Mouse (Mus musculus) leukemia stem cell, adult 10-12 weeks (primary cell): ENCODE measurements around the gene Krtap1-3. TPM values are rescaled to one million over a fixed set of nuclear protein-coding genes. Genes with fewer than 3 reads are reported as not detected.

ENCODE experiments used
- polyA plus RNA-seq: library from polyadenylated mRNA; stranded (reverse); fragments of >175 nt; gene quantifications from 2 replicates; pipeline ENCODE4 v1.2.3, GENCODE M21; 2012; ENCODE audit warnings: low replicate concordance

Krtap1-3 gene
- polyA plus RNA-seq: not detected in 2 replicates

DNA sequence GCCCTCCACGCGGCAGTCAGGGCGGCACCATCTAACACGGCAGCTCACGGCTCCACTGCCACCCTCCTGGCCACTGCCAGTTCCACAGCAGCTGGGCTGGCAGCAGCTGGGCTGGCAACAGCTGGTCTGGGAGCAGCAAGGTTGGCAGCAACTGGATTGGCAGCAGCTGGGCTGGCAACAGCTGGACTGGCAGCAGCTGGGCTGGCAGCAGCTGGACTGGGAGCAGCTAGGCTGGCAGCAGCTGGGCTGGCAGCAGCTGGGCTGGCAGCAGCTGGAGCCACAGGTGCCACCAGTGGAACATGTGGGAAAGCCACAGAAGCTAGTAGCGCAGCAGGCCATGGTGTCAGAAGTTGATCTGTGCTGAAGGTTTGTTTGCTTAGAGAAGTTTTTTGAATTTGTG lies at the start of gene Krtap1-3:
Krtap1-3 (minus strand) TSS at position 359 of the 400 bp plus-strand sequence.

GRCm38 (mm10) chr11:99634653-99635134 lies 43.6 kb upstream of the Krtap1-3 start, which contains the start of gene Krtap4-2:
Gene Krtap4-2 (minus strand): TSS chr11:99635084.

GRCm38 (mm10) chr11:99628138-99628537 lies 37.0 kb upstream of the Krtap1-3 start, which contains the start of gene Krtap4-1:
Gene Krtap4-1 (minus strand): TSS chr11:99628238.

DNA sequence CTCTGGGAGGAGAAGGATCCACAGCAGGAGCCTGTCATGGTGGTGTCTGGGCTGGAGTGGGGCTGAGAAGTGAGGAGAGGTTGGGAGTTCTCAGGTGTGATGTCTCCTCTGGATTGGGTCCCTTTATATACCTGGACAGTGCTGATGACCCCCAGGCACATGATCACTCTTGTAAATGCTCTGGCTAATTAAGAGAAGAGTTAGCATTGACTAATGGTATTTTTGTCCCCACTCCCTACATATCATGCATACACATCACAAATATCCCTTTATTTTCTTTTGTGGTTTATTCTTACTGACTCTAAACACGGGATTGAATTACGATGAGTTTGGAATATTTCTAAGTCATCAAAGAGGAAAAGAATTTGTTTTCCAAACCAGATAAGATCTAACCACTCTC lies 29.2 kb upstream of the Krtap1-3 start, which contains the start of gene Gm11562:
Gm11562 (minus strand) TSS at position 101 of the 400 bp plus-strand sequence.

GRCm38 (mm10) chr11:99614796-99615363 lies 23.7 kb upstream of the Krtap1-3 start, which contains the start of gene Krtap2-4:
Gene Krtap2-4 (minus strand): TSS chr11:99614846.

GRCm38 (mm10) chr11:99610089-99610488 lies 18.9 kb upstream of the Krtap1-3 start, which contains the start of gene Gm11937:
Gene Gm11937 (minus strand): TSS chr11:99610189.

DNA sequence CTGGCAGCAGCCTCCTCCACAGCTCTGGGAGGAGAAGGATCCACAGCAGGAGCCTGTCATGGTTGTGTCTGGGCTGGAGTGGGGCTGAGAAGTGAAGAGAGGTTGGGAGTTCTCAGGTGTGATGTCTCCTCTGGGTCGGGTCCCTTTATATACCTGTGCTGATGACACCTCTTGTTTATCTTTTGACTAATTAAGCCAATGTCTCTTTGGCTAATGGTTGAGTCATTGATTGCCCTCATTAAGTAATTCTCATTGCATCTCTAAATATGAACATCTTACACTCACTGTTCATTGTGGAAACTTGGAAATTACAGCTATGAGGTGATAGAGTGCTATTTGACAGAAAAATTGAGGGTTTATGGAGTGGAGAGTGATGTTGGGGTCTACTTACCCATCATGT lies 12.1 kb upstream of the Krtap1-3 start, which contains the start of gene Gm11938:
Gm11938 (minus strand) TSS at position 101 of the 400 bp plus-strand sequence.

GRCm38 (mm10) chr11:99597742-99598141 lies 6.6 kb upstream of the Krtap1-3 start, which contains the start of gene Krtap9-3:
Gene Krtap9-3 (minus strand): TSS chr11:99598105.

GRCm38 (mm10) chr11:99583245-99583704 lies 7.9 kb downstream of the Krtap1-3 start, which contains the start of gene Krtap1-4:
Gene Krtap1-4 (minus strand): TSS chr11:99583654.

GRCm38 (mm10) chr11:99580636-99581035 lies 10.5 kb downstream of the Krtap1-3 start, which contains the start of gene Krtap1-5:
Gene Krtap1-5 (minus strand): TSS chr11:99581016.

GRCm38 (mm10) chr11:99566530-99566929 lies 24.6 kb downstream of the Krtap1-3 start, which contains the start of gene Krtap3-1:
Gene Krtap3-1 (minus strand): TSS chr11:99566630.

GRCm38 (mm10) chr11:99559366-99559765 lies 31.8 kb downstream of the Krtap1-3 start, which contains the start of gene Gm11939:
Gene Gm11939 (minus strand): TSS chr11:99559466.

DNA sequence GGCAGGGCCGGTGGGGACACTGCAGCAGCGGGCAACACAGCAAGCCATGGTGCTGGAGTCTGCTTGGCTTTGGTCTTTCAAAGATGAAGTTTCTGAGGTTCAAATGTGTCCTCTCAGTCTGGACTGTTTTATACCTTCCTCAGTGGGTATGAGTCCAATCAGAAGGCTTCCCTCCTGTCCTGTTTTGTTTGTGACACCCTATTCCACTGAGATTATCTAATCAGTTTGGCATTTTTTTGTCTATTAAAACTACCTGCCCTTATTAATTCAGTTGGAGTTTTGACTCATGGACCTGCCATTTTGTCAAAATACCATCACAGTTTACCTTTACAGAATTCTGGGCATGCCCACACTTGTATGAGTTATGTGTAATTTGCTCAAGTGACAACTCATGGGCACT lies 34.4 kb downstream of the Krtap1-3 start, which contains the start of gene Krtap3-2:
Krtap3-2 (minus strand) TSS at position 101 of the 400 bp plus-strand sequence.

GRCm38 (mm10) chr11:99550765-99551164 lies 40.4 kb downstream of the Krtap1-3 start, which contains the start of gene Krtap3-3:
Gene Krtap3-3 (minus strand): TSS chr11:99550865.

Other genes with a start within 250 kb of the Krtap1-3 start
- gene Krt27, start 240.2 kb downstream of the Krtap1-3 start, polyA plus RNA-seq: not detected in 2 replicates
- not detected in 2 replicates for gene Krt28, start 216.4 kb downstream of the Krtap1-3 start, polyA plus RNA-seq
- 1.0 and 5.4 TPM in 2 replicates for gene Krt10, start 202.0 kb downstream of the Krtap1-3 start, polyA plus RNA-seq
- not detected in 2 replicates for gene Krt12, start 169.1 kb downstream of the Krtap1-3 start, polyA plus RNA-seq
- not detected in 2 replicates for gene Krt20, start 153.2 kb downstream of the Krtap1-3 start, polyA plus RNA-seq
- gene Krt23, start 98.2 kb downstream of the Krtap1-3 start, polyA plus RNA-seq: not detected in 2 replicates
- not detected in 2 replicates for gene Krt39, start 70.0 kb downstream of the Krtap1-3 start, polyA plus RNA-seq
- not detected in 2 replicates for gene Krt40, start 48.2 kb downstream of the Krtap1-3 start, polyA plus RNA-seq
- gene Krtap3-3, start 40.5 kb downstream of the Krtap1-3 start, polyA plus RNA-seq: not detected in 2 replicates
- gene Krtap3-2, start 34.5 kb downstream of the Krtap1-3 start, polyA plus RNA-seq: not detected in 2 replicates
- gene Gm11939, start 31.9 kb downstream of the Krtap1-3 start, polyA plus RNA-seq: not detected in 2 replicates
- gene Krtap3-1, start 24.7 kb downstream of the Krtap1-3 start, polyA plus RNA-seq: not detected in 2 replicates
- gene Krtap1-5, start 10.3 kb downstream of the Krtap1-3 start, polyA plus RNA-seq: not detected in 2 replicates
- not detected in 2 replicates for gene Krtap1-4, start 7.7 kb downstream of the Krtap1-3 start, polyA plus RNA-seq
- not detected in 2 replicates for gene Krtap9-3, start 6.8 kb upstream of the Krtap1-3 start, polyA plus RNA-seq
- not detected in 2 replicates for gene Gm11938, start 12.0 kb upstream of the Krtap1-3 start, polyA plus RNA-seq
- not detected in 2 replicates for gene Gm11937, start 18.9 kb upstream of the Krtap1-3 start, polyA plus RNA-seq
- not detected in 2 replicates for gene Krtap2-4, start 23.5 kb upstream of the Krtap1-3 start, polyA plus RNA-seq
- not detected in 2 replicates for gene Gm11562, start 29.1 kb upstream of the Krtap1-3 start, polyA plus RNA-seq
- not detected in 2 replicates for gene Krtap4-1, start 36.9 kb upstream of the Krtap1-3 start, polyA plus RNA-seq
- not detected in 2 replicates for gene Krtap4-2, start 43.7 kb upstream of the Krtap1-3 start, polyA plus RNA-seq
- gene Krtap4-7, start 52.8 kb upstream of the Krtap1-3 start, polyA plus RNA-seq: not detected in 2 replicates
- not detected in 2 replicates for gene Gm11555, start 58.9 kb upstream of the Krtap1-3 start, polyA plus RNA-seq
- not detected in 2 replicates for gene Gm11563, start 67.6 kb upstream of the Krtap1-3 start, polyA plus RNA-seq
- gene Krtap4-6, start 74.6 kb upstream of the Krtap1-3 start, polyA plus RNA-seq: not detected in 2 replicates
- gene Gm14190, start 99.4 kb upstream of the Krtap1-3 start, polyA plus RNA-seq: not detected in 2 replicates
- gene Gm14180, start 143.0 kb upstream of the Krtap1-3 start, polyA plus RNA-seq: not detected in 2 replicates
- gene Gm11595, start 181.6 kb upstream of the Krtap1-3 start, polyA plus RNA-seq: not detected in 2 replicates
- gene Krtap4-8, start 189.4 kb upstream of the Krtap1-3 start, polyA plus RNA-seq: not detected in 2 replicates
- not detected in 2 replicates for gene Krtap4-9, start 193.9 kb upstream of the Krtap1-3 start, polyA plus RNA-seq
- gene Gm11596, start 202.1 kb upstream of the Krtap1-3 start, polyA plus RNA-seq: not detected in 2 replicates
- gene Gm11569, start 207.6 kb upstream of the Krtap1-3 start, polyA plus RNA-seq: 0.86 TPM in 1 of 2 replicates, not detected in the other
- not detected in 2 replicates for gene Gm11554, start 213.1 kb upstream of the Krtap1-3 start, polyA plus RNA-seq
- gene Krtap4-13, start 218.6 kb upstream of the Krtap1-3 start, polyA plus RNA-seq: not detected in 2 replicates
- not detected in 2 replicates for gene Gm11564, start 224.3 kb upstream of the Krtap1-3 start, polyA plus RNA-seq
- not detected in 2 replicates for gene 2300003K06Rik, start 246.7 kb upstream of the Krtap1-3 start, polyA plus RNA-seq